Mouse (Mus musculus) liver, embryonic 14.5 days (tissue): Measurements from ENCODE around the gene Phlpp2. TPM values are rescaled to one million over a fixed set of nuclear protein-coding genes. Genes with fewer than 3 reads are reported as not detected.

Source experiments
- ATAC-seq: fragments of 200-750 bp; cut with Nextera tagmentation; 2 replicates; pipeline ENCODE4 v1.8.0; 2017; ENCODE audit warnings: moderate number of reproducible peaks, mild to moderate bottlenecking, moderate library complexity; ENCODE audit not compliant: insufficient read depth
- DNase-seq, 3 experiments: peaks; one replicate each; pipeline ENCODE4 v3.0.0-alpha.2; 2012 to 2013; ENCODE audit warnings: low read depth in 3 of 3, low spot score in 3 of 3
- H3K27ac ChIP-seq: fragments of 300-500 bp; sonication (generic); 2 replicates; pipeline ENCODE4 v1.5.1; 2014; ENCODE audit warnings: moderate library complexity, mild to moderate bottlenecking, control low read depth, inconsistent platforms
- H3K27me3 ChIP-seq: fragments of 300-500 bp; sonication (generic); 2 replicates; pipeline ENCODE4 v1.6.1; 2014; ENCODE audit warnings: mild to moderate bottlenecking, low read length, moderate library complexity; ENCODE audit not compliant: control insufficient read depth, insufficient read depth
- H3K36me3 ChIP-seq: fragments of 300-500 bp; sonication (generic); replicated peaks from 2 replicates; pipeline ENCODE4 v1.6.1; 2014; ENCODE audit warnings: low read depth; ENCODE audit not compliant: control insufficient read depth, insufficient read depth
- H3K4me1 ChIP-seq, 2 experiments: fragments of 200-500 bp in 1 of 2; fragments of 300-500 bp in 1 of 2; sonication (generic) in 1 of 2; replicated peaks; 2 replicates each; pipeline ENCODE4 v1.6.1; 2012 to 2014; ENCODE audit warnings: antibody characterized with exemption in 1 of 2, inconsistent platforms in 1 of 2, low read length in 1 of 2; ENCODE audit not compliant: control insufficient read depth in 2 of 2, insufficient read depth in 2 of 2
- H3K4me2 ChIP-seq: fragments of 300-500 bp; sonication (generic); 2 replicates; pipeline ENCODE4 v1.6.1; 2014; ENCODE audit warnings: low read depth, mild to moderate bottlenecking, control low read depth, moderate library complexity
- H3K4me3 ChIP-seq, 2 experiments: fragments of 200-500 bp in 1 of 2; fragments of 300-500 bp in 1 of 2; sonication (generic) in 1 of 2; 2 replicates each; pipeline ENCODE4 v1.5.1; 2012 to 2014; ENCODE audit warnings: low read depth in 2 of 2, low read length in 2 of 2, mild to moderate bottlenecking in 2 of 2, control low read depth in 1 of 2, inconsistent platforms in 1 of 2, moderate library complexity in 1 of 2; ENCODE audit not compliant: insufficient read depth in 1 of 2
- H3K9ac ChIP-seq: fragments of 300-500 bp; sonication (generic); replicated peaks from 2 replicates; pipeline ENCODE4 v1.6.1; 2014; ENCODE audit warnings: mild to moderate bottlenecking, control low read depth, moderate library complexity
- H3K9me3 ChIP-seq: fragments of 300-500 bp; sonication (generic); 2 replicates; pipeline ENCODE4 v1.6.1; 2016; ENCODE audit warnings: low read length, mixed read lengths; ENCODE audit not compliant: control insufficient read depth
- CTCF ChIP-seq: IDR thresholded peaks from 2 replicates; pipeline ENCODE4 v1.5.1; 2016; ENCODE audit warnings: antibody characterized with exemption, low read depth, control low read depth
- EP300 ChIP-seq: IDR thresholded peaks from 2 replicates; pipeline ENCODE4 v1.6.1; 2016; ENCODE audit warnings: antibody characterized with exemption, low read depth
- WGBS: fragments of 180-500 bp; shearing (Covaris S2); extraction: QIAGEN DNeasy Blood & Tissue Kit; methylation state at CpG from one replicate; pipeline ENCODE4 v1.1.7; 2014; ENCODE audit not compliant: insufficient replicate concordance; 5-methylcytosine and 5-hydroxymethylcytosine counted together
- polyA plus RNA-seq, 2 experiments: library from polyadenylated mRNA; depleted of rRNA in 1 of 2; stranded (reverse) in 1 of 2; unstranded in 1 of 2; fragments of >200 nt; fragmentation: Nextera tagmentation in 1 of 2; extraction: Ambion mirVana in 1 of 2; gene quantifications; 2 replicates each; pipeline versions ENCODE4 v1.2.1 to v1.2.3; 2012 to 2014

Phlpp2 gene
- polyA plus RNA-seq, 2 experiments: 3.9 to 6.5 TPM

GRCm38 (mm10) chr8:109907376-109907775 lies 39.0 kb downstream of the Phlpp2 start:
- H3K9ac ChIP-seq: no peak overlapping the region
- no peak for ATAC-seq
- no peaks in the 10 kb centered on the region for H3K4me1 ChIP-seq
- no peak for DNase-seq
- WGBS: 88% methylated on average over 4 of the region's 4 CpGs
- H3K36me3 ChIP-seq: peaks cover 25% of the 10 kb centered on the region
- H3K9me3 ChIP-seq: no peaks in the 10 kb centered on the region
- H3K27me3 ChIP-seq: no peaks in the 10 kb centered on the region
- H3K4me3 ChIP-seq: no peak overlapping the region
- no peak overlapping the region for H3K27ac ChIP-seq
- H3K4me2 ChIP-seq: no peak overlapping the region
- TF ChIP-seq CTCF (no peak), EP300 (no peak)

GRCm38 (mm10) chr8:109917277-109917676 lies 48.9 kb downstream of the Phlpp2 start:
- ATAC-seq: 0 out of 2 replicates have a peak, but pooled peaks have one; percentile 47
- Histone ChIP-seq H3K4me1 (no peaks in the 10 kb centered on the region), H3K36me3 (peaks cover 44% of the 10 kb centered on the region), H3K9me3 (no peaks in the 10 kb centered on the region), H3K4me3 (no peak overlapping the region), H3K4me2 (no peak overlapping the region), H3K27me3 (no peaks in the 10 kb centered on the region), H3K9ac (no peak overlapping the region), H3K27ac (no peak overlapping the region)
- peak; percentile 15 to 33 (median 24) for DNase-seq
- WGBS: 44% methylated on average over 4 of the region's 4 CpGs
- no peak for TF ChIP-seq EP300
- peak; percentile 88 for TF ChIP-seq CTCF

GRCm38 (mm10) chr8:109920406-109921390 lies 52.4 kb downstream of the Phlpp2 start:
- H3K4me1 ChIP-seq: no peaks in the 10 kb centered on the region
- H3K36me3 ChIP-seq: peaks cover 29% of the 10 kb centered on the region
- H3K27me3 ChIP-seq: no peaks in the 10 kb centered on the region
- WGBS: 85% methylated on average over 8 of the region's 8 CpGs
- no peak for ATAC-seq
- H3K9me3 ChIP-seq: no peaks in the 10 kb centered on the region
- H3K4me3 ChIP-seq: no peak overlapping the region
- TF ChIP-seq CTCF (no peak), EP300 (no peak)
- no peak for DNase-seq
- H3K4me2 ChIP-seq: no peak overlapping the region
- no peak overlapping the region for H3K27ac ChIP-seq
- H3K9ac ChIP-seq: no peak overlapping the region

- H3K4me2 ChIP-seq: no peak overlapping the region
- no peaks in the 10 kb centered on the region for H3K27me3 ChIP-seq
- ATAC-seq (no peak), DNase-seq (no peak)
- no peak for TF ChIP-seq EP300
- TF ChIP-seq CTCF: no peak
- no peak overlapping the region for H3K9ac ChIP-seq
- H3K9me3 ChIP-seq: no peaks in the 10 kb centered on the region
- no peak overlapping the region for H3K4me3 ChIP-seq
- H3K4me1 ChIP-seq: peaks cover 0 to 4% of the 10 kb centered on the region in 2 experiments; a peak in 1 of 4 replicates
- no peak overlapping the region for H3K27ac ChIP-seq
- peaks cover 32% of the 10 kb centered on the region for H3K36me3 ChIP-seq
- 78% methylated on average over 2 of the region's 2 CpGs for WGBS
Measured at GRCm38 (mm10) chr8:109941606-109942360, 73.4 kb downstream of the Phlpp2 start.

GRCm38 (mm10) chr8:109945153-109945632 lies 76.9 kb downstream of the Phlpp2 start:
- ATAC-seq (no peak), DNase-seq (no peak)
- no peak overlapping the region for H3K4me2 ChIP-seq
- 63% methylated on average over 9 of the region's 9 CpGs for WGBS
- H3K9ac ChIP-seq: no peak overlapping the region
- H3K36me3 ChIP-seq: peaks cover 12% of the 10 kb centered on the region
- H3K9me3 ChIP-seq: no peaks in the 10 kb centered on the region
- peaks cover 0 to 4% of the 10 kb centered on the region in 2 experiments; a peak in 1 of 4 replicates for H3K4me1 ChIP-seq
- no peak overlapping the region for H3K27ac ChIP-seq
- H3K4me3 ChIP-seq: no peak overlapping the region
- peaks cover 23% of the 10 kb centered on the region for H3K27me3 ChIP-seq
- no peak for TF ChIP-seq CTCF
- no peak for TF ChIP-seq EP300
